Mouse (Mus musculus): ENCODE measurements around the gene Smad3.

DNA sequence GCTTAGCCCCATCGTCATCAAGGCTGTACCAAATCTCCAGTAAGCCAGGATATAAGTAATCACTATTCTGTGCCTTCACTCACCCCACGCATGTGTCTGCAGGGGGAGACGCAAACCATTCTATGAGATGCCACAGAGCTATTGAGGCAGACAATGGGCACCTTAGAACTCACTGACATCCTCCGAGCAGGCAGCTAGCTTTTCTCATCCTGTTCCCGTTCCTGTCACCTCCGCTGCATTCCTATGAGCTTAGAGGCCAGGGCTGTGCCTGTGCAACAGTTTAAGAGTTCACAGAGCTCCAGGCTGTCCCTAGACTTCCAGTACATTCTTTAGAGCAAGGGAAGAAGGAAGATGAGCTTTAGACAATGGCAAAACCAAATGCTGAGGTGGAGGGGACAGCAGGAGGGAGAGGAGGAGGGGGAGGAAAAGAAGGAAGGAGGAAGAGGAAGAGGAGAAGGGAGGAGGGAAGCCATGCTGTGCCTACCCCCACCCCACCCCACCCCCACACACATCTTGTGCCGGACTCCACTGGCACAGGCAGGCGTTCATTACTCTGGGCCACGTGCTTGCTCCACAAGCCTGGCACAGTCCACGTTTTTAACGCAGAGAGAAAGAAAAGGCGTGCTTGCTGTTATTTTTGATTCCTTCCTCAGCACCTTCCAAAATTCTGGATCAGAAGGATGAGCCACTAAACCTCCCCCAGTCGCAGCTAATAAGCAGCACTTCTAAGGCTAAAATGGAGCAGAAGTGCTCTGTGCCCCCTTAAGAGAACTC is 14.7 kb downstream of the Smad3 start:
- TF ChIP-seq CTCF (IDR thresholded peaks at IDR 0.05; ENCODE audit: insufficient read depth, low read depth, low read length), result no peak
- TF ChIP-seq POLR2A (IDR thresholded peaks at IDR 0.05; ENCODE audit: insufficient read depth, low read depth, low read length), result no peak
